Mouse (Mus musculus) heart, adult 9 months (tissue): ENCODE results near the gene Jak1.
A peak's percentile ranks its signal among the peaks of the same experiment; 100 is the strongest.
"Not testable (repeated sequence)": the region's sequence is repeated elsewhere in the genome, so short reads cannot be mapped to it uniquely, and the experiment has no call there.

Source experiments
- DNase-seq, 2 experiments: peaks; one replicate each; pipeline ENCODE4 v3.0.0; 2022; ENCODE audit warnings: low spot score in 2 of 2

Jak1 gene

GRCm38 (mm10) chr4:101276456-101277070, 11.5 kb upstream of the Jak1 start:
- no peak for DNase-seq

GRCm38 (mm10) chr4:101275881-101276280, 10.8 kb upstream of the Jak1 start:
- DNase-seq = no peak

GRCm38 (mm10) chr4:101270734-101271133, 5.7 kb upstream of the Jak1 start:
- no peak for DNase-seq

- not testable (repeated sequence) for DNase-seq
These were observed 3.4 kb upstream of the Jak1 start for GRCm38 (mm10) chr4:101268506-101268905.

GRCm38 (mm10) chr4:101265523-101265922, 441 bp upstream of the Jak1 start:
- DNase-seq = no peak

- DNase-seq = no peak
These were observed 928 bp downstream of the Jak1 start for GRCm38 (mm10) chr4:101263968-101264740.

- no peak for DNase-seq
These were observed 3.5 kb downstream of the Jak1 start for GRCm38 (mm10) chr4:101261596-101261995.

GRCm38 (mm10) chr4:101260744-101261291, 4.3 kb downstream of the Jak1 start:
- DNase-seq = no peak

- DNase-seq = no peak
These were observed 8.4 kb downstream of the Jak1 start for GRCm38 (mm10) chr4:101256526-101257210.

- no peak for DNase-seq
These were observed 10.3 kb downstream of the Jak1 start for GRCm38 (mm10) chr4:101254606-101255349.

GRCm38 (mm10) chr4:101254015-101254414, 11.1 kb downstream of the Jak1 start:
- peak; percentile 38 to 45 for DNase-seq

GRCm38 (mm10) chr4:101252781-101253622, 12.1 kb downstream of the Jak1 start:
- peak in 1 of 2 experiments; percentile 17 for DNase-seq

GRCm38 (mm10) chr4:101252016-101252415, 13.1 kb downstream of the Jak1 start:
- no peak for DNase-seq

GRCm38 (mm10) chr4:101249977-101250743, 14.9 kb downstream of the Jak1 start:
- DNase-seq = no peak

- no peak for DNase-seq
These were observed 17.7 kb downstream of the Jak1 start for GRCm38 (mm10) chr4:101247355-101247754.

- no peak for DNase-seq
These were observed 18.5 kb downstream of the Jak1 start for GRCm38 (mm10) chr4:101246569-101246968.

- no peak for DNase-seq
These were observed 20.6 kb downstream of the Jak1 start for GRCm38 (mm10) chr4:101244257-101245011.

- DNase-seq = no peak
These were observed 24.3 kb downstream of the Jak1 start for GRCm38 (mm10) chr4:101240875-101241173.

GRCm38 (mm10) chr4:101240163-101240874, 24.8 kb downstream of the Jak1 start:
- no peak for DNase-seq
